Mouse (Mus musculus) forebrain, embryonic 13.5 days (tissue): Measurements from ENCODE around the gene Cryab. TPM values are rescaled to one million over a fixed set of nuclear protein-coding genes. Genes with fewer than 3 reads are reported as not detected.

Experiments used
- ATAC-seq: fragments of 200-750 bp; cut with Nextera tagmentation; 2 replicates; pipeline ENCODE4 v1.8.0; 2017
- H3K27ac ChIP-seq: fragments of 300-500 bp; sonication (generic); 2 replicates; pipeline ENCODE4 v1.5.1; 2015; ENCODE audit warnings: inconsistent platforms, mild to moderate bottlenecking, moderate library complexity
- H3K27me3 ChIP-seq: fragments of 300-500 bp; sonication (generic); 2 replicates; pipeline ENCODE4 v1.6.1; 2015; ENCODE audit warnings: mild to moderate bottlenecking, inconsistent platforms
- H3K36me3 ChIP-seq: fragments of 300-500 bp; sonication (generic); 2 replicates; pipeline ENCODE4 v1.6.1; 2015; ENCODE audit warnings: mild to moderate bottlenecking, inconsistent platforms; ENCODE audit not compliant: poor library complexity, severe bottlenecking
- H3K4me1 ChIP-seq: fragments of 300-500 bp; sonication (generic); 2 replicates; pipeline ENCODE4 v1.6.1; 2015; ENCODE audit warnings: inconsistent platforms
- H3K4me2 ChIP-seq: fragments of 300-500 bp; sonication (generic); 2 replicates; pipeline ENCODE4 v1.6.1; 2015; ENCODE audit warnings: inconsistent platforms, mild to moderate bottlenecking, moderate library complexity
- H3K4me3 ChIP-seq: fragments of 300-500 bp; sonication (generic); 2 replicates; pipeline ENCODE4 v1.5.1; 2015; ENCODE audit warnings: mild to moderate bottlenecking, inconsistent platforms
- H3K9ac ChIP-seq: fragments of 300-500 bp; sonication (generic); 2 replicates; pipeline ENCODE4 v1.6.1; 2015; ENCODE audit warnings: mild to moderate bottlenecking, inconsistent platforms
- H3K9me3 ChIP-seq: fragments of 300-500 bp; sonication (generic); replicated peaks from 2 replicates; pipeline ENCODE4 v1.6.1; 2016; ENCODE audit warnings: inconsistent platforms
- WGBS: fragments of 180-500 bp; shearing (Covaris S2); methylation state at CpG from one replicate; pipeline ENCODE4 v1.1.7; 2015; 5-methylcytosine and 5-hydroxymethylcytosine counted together
- polyA plus RNA-seq: library from polyadenylated mRNA; unstranded; fragments of >200 nt; fragmentation: Nextera tagmentation; extraction: Ambion mirVana; gene quantifications from 2 replicates; pipeline ENCODE4 v1.2.1, GENCODE M21; 2015

Cryab gene
- polyA plus RNA-seq, 1 experiment from 2014 or later: 6.5 TPM

DNA sequence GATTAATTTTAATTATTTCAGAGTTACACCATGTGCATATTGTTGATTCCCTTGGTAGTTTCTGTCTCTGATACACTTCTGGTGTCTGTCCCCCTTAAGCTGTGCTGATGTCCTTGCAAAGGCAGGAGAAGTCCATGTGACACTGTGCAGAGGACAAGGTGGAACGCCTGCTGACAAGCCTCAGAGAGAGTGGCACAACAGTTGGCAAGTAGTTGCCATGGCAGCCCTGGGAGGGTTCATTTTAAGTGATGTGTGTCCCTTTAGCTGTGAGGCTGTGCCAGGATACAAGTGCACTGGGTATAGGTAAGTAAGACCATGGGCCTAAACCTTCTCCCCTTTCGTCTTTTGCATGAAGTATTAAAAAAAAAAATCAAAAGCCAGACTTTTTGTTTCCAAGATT lies 18.9 kb downstream of the Cryab start:
- 85% methylated on average over 2 of the region's 2 CpGs for WGBS
- H3K9ac ChIP-seq: no peak overlapping the region
- ATAC-seq: no peak
- no peak overlapping the region for H3K4me3 ChIP-seq
- peaks cover 30% of the 10 kb centered on the region for H3K4me1 ChIP-seq
- H3K9me3 ChIP-seq: no peaks in the 10 kb centered on the region
- H3K36me3 ChIP-seq: peaks cover 7% of the 10 kb centered on the region
- no peak overlapping the region for H3K27ac ChIP-seq
- H3K4me2 ChIP-seq: no peak overlapping the region
- H3K27me3 ChIP-seq: no peaks in the 10 kb centered on the region

GRCm38 (mm10) chr9:50774026-50774462 lies 22.9 kb downstream of the Cryab start:
- 87% methylated on average over 4 of the region's 4 CpGs for WGBS
- peak overlapping the region; percentile 97; the same call in 1 of the 2 replicates for H3K4me3 ChIP-seq
- peaks cover 30% of the 10 kb centered on the region for H3K4me1 ChIP-seq
- peaks cover 14% of the 10 kb centered on the region for H3K36me3 ChIP-seq
- H3K27me3 ChIP-seq: no peaks in the 10 kb centered on the region
- peak overlapping the region; percentile 86 for H3K4me2 ChIP-seq
- H3K9ac ChIP-seq: peak overlapping the region; percentile 45; the same call in 1 of the 2 replicates
- ATAC-seq: no peak
- no peaks in the 10 kb centered on the region for H3K9me3 ChIP-seq
- H3K27ac ChIP-seq: no peak overlapping the region; the same call in 1 of the 2 replicates

DNA sequence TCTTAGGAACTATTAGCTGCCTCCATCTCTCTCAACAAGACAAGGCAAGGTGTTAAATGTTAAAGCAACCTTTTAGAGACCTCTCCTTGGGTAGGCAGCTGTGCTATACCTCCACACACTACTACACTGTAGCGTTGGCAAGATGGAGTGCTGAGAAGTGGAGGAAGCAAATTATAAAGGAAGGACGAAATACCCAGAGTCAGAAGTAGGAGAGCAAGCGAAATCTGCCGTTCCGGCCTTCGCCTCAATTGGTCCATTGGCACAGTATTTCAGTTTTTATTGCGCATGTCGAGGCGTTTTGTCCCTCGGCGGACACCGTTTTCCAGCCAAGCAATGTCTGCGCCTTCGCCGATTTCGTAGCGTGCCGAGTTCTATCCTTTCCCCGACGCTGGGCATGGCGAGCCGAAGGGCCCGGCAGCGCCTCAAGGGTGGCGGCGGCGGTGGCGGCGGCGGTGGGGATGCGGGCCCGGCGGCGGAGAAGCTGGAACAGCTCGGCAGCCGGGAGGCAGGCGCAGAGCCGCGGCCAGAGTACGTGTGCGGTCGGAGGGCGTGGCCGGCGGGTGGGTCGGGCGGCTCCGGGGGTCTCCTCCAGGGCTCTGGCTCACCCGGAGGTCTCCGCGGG lies 24.0 kb downstream of the Cryab start, which contains the start of the genes Alg9 and 1110032A03Rik:
Alg9 (plus strand) TSS at position 29 of the 622 bp plus-strand sequence.
1110032A03Rik (minus strand) TSS at position 530 of the 622 bp plus-strand sequence.
- peaks cover 24% of the 10 kb centered on the region for H3K4me1 ChIP-seq
- ATAC-seq: peak; percentile 89
- WGBS: 0% methylated on average over 33 of the region's 51 CpGs

GRCm38 (mm10) chr9:50775662-50776126 lies 24.6 kb downstream of the Cryab start:
- WGBS: under 1% methylated on average over 28 of the region's 30 CpGs
- peak; percentile 80 for ATAC-seq
- Histone ChIP-seq H3K9me3 (no peaks in the 10 kb centered on the region), H3K4me2 (peak overlapping the region; percentile 86), H3K4me3 (peak overlapping the region; percentile 97), H3K36me3 (peaks cover 31% of the 10 kb centered on the region), H3K9ac (peak overlapping the region; percentile 92), H3K27ac (peak overlapping the region; percentile 77), H3K4me1 (peaks cover 24% of the 10 kb centered on the region), H3K27me3 (no peaks in the 10 kb centered on the region)

More for the DNA sequence above, 24.0 kb downstream of the Cryab start, which contains the start of the genes Alg9 and 1110032A03Rik:
- no peaks in the 10 kb centered on the region for H3K9me3 ChIP-seq
- peak within 1 kb of the TSS; percentile 86 for H3K4me2 ChIP-seq
- peak within 1 kb of the TSS; percentile 97 for H3K4me3 ChIP-seq
- H3K9ac ChIP-seq: peak within 1 kb of the TSS; percentile 92
- peak within 1 kb of the TSS; percentile 77 for H3K27ac ChIP-seq
- no peaks in the 10 kb centered on the region for H3K27me3 ChIP-seq
- peaks cover 25% of the 10 kb centered on the region for H3K36me3 ChIP-seq

- no peak for ATAC-seq
- peak overlapping the region; percentile 86 for H3K4me2 ChIP-seq
- peaks cover 24% of the 10 kb centered on the region for H3K4me1 ChIP-seq
- no peaks in the 10 kb centered on the region for H3K27me3 ChIP-seq
- H3K9ac ChIP-seq: peak overlapping the region; percentile 92
- WGBS: 72% methylated on average over 11 of the region's 11 CpGs
- no peak overlapping the region for H3K27ac ChIP-seq
- H3K9me3 ChIP-seq: no peaks in the 10 kb centered on the region
- H3K4me3 ChIP-seq: peak overlapping the region; percentile 97
- H3K36me3 ChIP-seq: peaks cover 36% of the 10 kb centered on the region
These were observed 25.1 kb downstream of the Cryab start for GRCm38 (mm10) chr9:50776162-50776760.

- WGBS: 73% methylated on average over 2 of the region's 2 CpGs
- H3K4me1 ChIP-seq: no peaks in the 10 kb centered on the region
These were observed 31.0 kb downstream of the Cryab start for GRCm38 (mm10) chr9:50782155-50782554.

DNA sequence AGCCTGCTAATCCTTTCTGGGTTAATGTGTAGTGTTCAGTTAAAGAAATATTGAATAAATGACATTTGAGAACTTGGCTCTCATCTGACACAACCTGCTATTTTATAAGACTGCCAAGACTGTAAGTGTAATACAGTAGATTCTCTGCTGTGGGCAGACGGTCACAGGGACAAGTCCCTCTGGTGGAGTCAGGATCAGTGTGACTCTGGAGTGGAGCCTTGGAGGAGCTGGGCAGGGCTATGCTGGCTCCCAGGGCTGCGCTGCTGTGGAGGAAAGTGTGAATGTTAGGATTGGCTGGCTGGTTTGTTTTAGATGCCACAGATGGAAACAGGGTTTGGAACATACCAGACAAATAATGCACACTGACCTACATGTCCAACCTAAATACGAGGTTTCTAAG lies 44.1 kb downstream of the Cryab start:
- H3K36me3 ChIP-seq: peaks cover 62% of the 10 kb centered on the region
- no peak overlapping the region for H3K4me3 ChIP-seq

More at GRCm38 (mm10) chr9:50782155-50782554, 31.0 kb downstream of the Cryab start:
- Histone ChIP-seq H3K9me3 (no peaks in the 10 kb centered on the region), H3K4me2 (no peak overlapping the region), H3K36me3 (peaks cover 84% of the 10 kb centered on the region), H3K9ac (no peak overlapping the region), H3K4me3 (no peak overlapping the region), H3K27ac (no peak overlapping the region), H3K27me3 (no peaks in the 10 kb centered on the region)
- no peak for ATAC-seq

DNA sequence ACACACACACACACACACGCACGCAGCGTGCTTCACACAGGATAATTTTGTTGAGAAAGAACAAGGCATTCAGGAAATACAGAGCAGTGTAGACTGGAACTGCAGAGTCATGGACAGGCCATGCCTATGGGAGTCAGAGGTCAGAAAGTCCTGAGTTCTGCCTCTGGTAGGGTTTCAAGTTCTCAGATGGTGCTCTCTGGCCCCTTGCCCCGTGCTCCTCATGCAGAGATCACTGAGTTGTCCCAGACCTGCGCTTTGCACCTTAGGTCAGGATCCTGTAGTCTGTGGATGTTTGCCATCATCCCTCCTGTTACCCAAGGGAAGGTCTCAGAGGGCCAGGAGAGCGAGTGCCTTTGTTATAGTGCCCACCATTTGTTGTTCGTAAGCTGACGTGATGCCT lies 45.7 kb downstream of the Cryab start:
- H3K36me3 ChIP-seq: peaks cover 63% of the 10 kb centered on the region
- no peaks in the 10 kb centered on the region for H3K9me3 ChIP-seq

More for the DNA sequence above, 44.1 kb downstream of the Cryab start:
- Histone ChIP-seq H3K27ac (no peak overlapping the region), H3K9ac (no peak overlapping the region), H3K9me3 (no peaks in the 10 kb centered on the region), H3K4me2 (no peak overlapping the region), H3K27me3 (no peaks in the 10 kb centered on the region), H3K4me1 (no peaks in the 10 kb centered on the region)
- ATAC-seq: no peak
- WGBS: 93% methylated on average over 3 of the region's 3 CpGs

GRCm38 (mm10) chr9:50797641-50798040 lies 46.5 kb downstream of the Cryab start:
- no peaks in the 10 kb centered on the region for H3K27me3 ChIP-seq
- no peak overlapping the region for H3K4me3 ChIP-seq
- 96% methylated on average over 7 of the region's 7 CpGs for WGBS
- no peak overlapping the region for H3K4me2 ChIP-seq
- H3K4me1 ChIP-seq: no peaks in the 10 kb centered on the region
- no peak overlapping the region for H3K9ac ChIP-seq
- ATAC-seq: no peak
- no peak overlapping the region for H3K27ac ChIP-seq
- peaks cover 62% of the 10 kb centered on the region for H3K36me3 ChIP-seq
- H3K9me3 ChIP-seq: no peaks in the 10 kb centered on the region

More for the DNA sequence above, 45.7 kb downstream of the Cryab start:
- no peak overlapping the region for H3K4me3 ChIP-seq
- H3K4me1 ChIP-seq: no peaks in the 10 kb centered on the region
- H3K27ac ChIP-seq: no peak overlapping the region
- no peak overlapping the region for H3K9ac ChIP-seq
- no peaks in the 10 kb centered on the region for H3K27me3 ChIP-seq
- ATAC-seq: no peak
- H3K4me2 ChIP-seq: no peak overlapping the region
- 91% methylated on average over 8 of the region's 8 CpGs for WGBS

- Histone ChIP-seq H3K4me2 (no peak overlapping the region), H3K4me1 (no peaks in the 10 kb centered on the region), H3K9ac (no peak overlapping the region), H3K27me3 (no peaks in the 10 kb centered on the region), H3K4me3 (no peak overlapping the region), H3K9me3 (no peaks in the 10 kb centered on the region), H3K36me3 (peaks cover 66% of the 10 kb centered on the region), H3K27ac (no peak overlapping the region)
- no peak for ATAC-seq
- WGBS: 73% methylated on average over 5 of the region's 5 CpGs
These were observed 47.2 kb downstream of the Cryab start for GRCm38 (mm10) chr9:50798368-50798767.

DNA sequence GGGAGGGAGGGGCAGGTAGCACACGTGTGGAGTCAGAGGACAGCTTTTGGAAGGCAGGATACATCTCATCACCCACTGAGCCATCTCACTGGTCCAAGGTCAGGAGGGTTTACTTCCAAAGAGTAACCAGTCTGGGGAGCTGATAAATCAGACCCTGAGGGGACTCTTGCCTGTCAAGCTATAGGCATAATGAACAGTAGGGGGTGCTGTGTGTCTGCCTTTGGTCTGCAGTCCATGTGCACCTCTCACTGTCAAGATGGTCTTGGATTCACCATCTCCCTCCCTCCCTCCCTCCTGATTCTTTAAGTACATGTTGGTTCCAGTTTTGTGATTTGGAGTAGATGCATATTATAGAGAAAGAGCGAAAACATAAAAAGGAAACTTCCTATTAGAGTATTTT lies 49.9 kb downstream of the Cryab start:
- H3K4me1 ChIP-seq: no peaks in the 10 kb centered on the region
- peaks cover 71% of the 10 kb centered on the region for H3K36me3 ChIP-seq
- no peak overlapping the region for H3K27ac ChIP-seq
- WGBS: 73% methylated on average over 2 of the region's 2 CpGs
- H3K9me3 ChIP-seq: no peaks in the 10 kb centered on the region
- no peaks in the 10 kb centered on the region for H3K27me3 ChIP-seq
- H3K4me3 ChIP-seq: no peak overlapping the region
- H3K4me2 ChIP-seq: no peak overlapping the region
- H3K9ac ChIP-seq: no peak overlapping the region
- ATAC-seq: peak; percentile 51; the same call in 1 of the 2 replicates

DNA sequence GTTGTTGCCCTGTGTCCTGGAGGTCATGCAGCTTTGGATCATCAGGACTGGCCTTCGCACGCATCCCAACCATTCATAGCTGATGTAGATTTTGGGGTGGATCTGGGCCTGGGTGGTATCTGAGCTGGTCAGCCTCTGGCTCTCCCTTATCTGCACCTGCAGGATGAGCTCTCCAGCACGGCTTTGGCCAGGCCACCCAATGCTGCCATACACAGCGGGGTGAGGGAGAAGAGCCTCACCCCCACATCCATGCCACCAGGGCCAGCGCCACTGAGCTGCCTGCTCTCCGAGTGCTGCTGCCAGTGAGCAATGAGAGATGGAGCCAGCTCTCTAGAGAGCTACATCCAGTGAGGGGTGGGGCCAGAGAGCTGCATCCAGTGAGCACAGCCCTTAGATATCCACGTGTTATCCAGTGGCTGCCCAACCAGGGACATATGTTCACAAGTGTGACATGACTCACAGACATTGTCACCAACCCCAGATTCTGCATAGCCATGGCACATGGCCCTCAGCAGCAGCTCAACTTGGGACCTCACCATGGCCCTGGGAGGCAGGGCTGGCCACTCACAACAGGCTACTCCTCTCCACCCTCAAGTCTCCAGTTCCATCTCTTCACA lies 52.0 kb downstream of the Cryab start:
- 91% methylated on average over 7 of the region's 7 CpGs for WGBS

More for the DNA sequence above, 52.0 kb downstream of the Cryab start:
- H3K27me3 ChIP-seq: no peaks in the 10 kb centered on the region
- no peak overlapping the region for H3K27ac ChIP-seq
- no peak for ATAC-seq
- H3K9ac ChIP-seq: no peak overlapping the region
- H3K4me2 ChIP-seq: no peak overlapping the region
- no peak overlapping the region for H3K4me3 ChIP-seq
- peaks cover 78% of the 10 kb centered on the region for H3K36me3 ChIP-seq
- H3K9me3 ChIP-seq: no peaks in the 10 kb centered on the region
- H3K4me1 ChIP-seq: no peaks in the 10 kb centered on the region
